ENCODE assay signal across 29 mouse cellular contexts in genomic region chr6:89160051-89160450, GRCm38 (mm10).
DNase-seq lines count a peak whose midpoint lies in the region; ATAC-seq and TF ChIP-seq lines count a peak whose summit lies in the region.
"Had no signal": no experiment of that assay in that cellular context is flagged by ENCODE, and none has a peak within 500 bp of the region (broad histone marks: within the 10 kb centered on the region; RNA-seq: fewer than 3 reads in every experiment).

No protein-coding gene starts in this region.

- no peaks in the 10 kb centered on the region for H3K36me3 ChIP-seq in forebrain, embryonic 10.5 days (replicated peaks)
- no peaks in the 10 kb centered on the region for H3K36me3 ChIP-seq in forebrain, embryonic 15.5 days
- no peaks in the 10 kb centered on the region for H3K36me3 ChIP-seq in hindbrain, embryonic 11.5 days (ENCODE audit: control insufficient read depth, insufficient read depth, low read length)
- H3K36me3 ChIP-seq in hindbrain, embryonic 13.5 days: no peaks in the 10 kb centered on the region
- H3K36me3 ChIP-seq in midbrain, embryonic 11.5 days (ENCODE audit: control insufficient read depth, insufficient read depth, low read length): no peaks in the 10 kb centered on the region
- no peaks in the 10 kb centered on the region for H3K36me3 ChIP-seq in midbrain, postnatal 0 days (ENCODE audit: insufficient read depth, low read length)
- no peaks in the 10 kb centered on the region for H3K36me3 ChIP-seq in thymus, adult 2 months (ENCODE audit: control insufficient read depth, insufficient read depth, low read length)
- H3K36me3 ChIP-seq: embryonic facial prominence, embryonic 12.5 days; G1E; heart, embryonic 12.5 days; intestine, embryonic 15.5 days; limb, embryonic 13.5 days; lung, embryonic 15.5 days; midbrain, embryonic 13.5 days had no signal

- H3K4me1 ChIP-seq in forebrain, embryonic 10.5 days: peaks cover 13% of the 10 kb centered on the region
- no peaks in the 10 kb centered on the region for H3K4me1 ChIP-seq in forebrain, embryonic 15.5 days
- no peaks in the 10 kb centered on the region for H3K4me1 ChIP-seq in hindbrain, embryonic 11.5 days (replicated peaks; ENCODE audit: control insufficient read depth, insufficient read depth, low read length)
- H3K4me1 ChIP-seq in hindbrain, embryonic 13.5 days (replicated peaks): peaks cover 10% of the 10 kb centered on the region
- H3K4me1 ChIP-seq in midbrain, embryonic 11.5 days (ENCODE audit: control insufficient read depth, insufficient read depth, low read length): peaks cover 9% of the 10 kb centered on the region
- H3K4me1 ChIP-seq in midbrain, postnatal 0 days (ENCODE audit: insufficient read depth, low read length): no peaks in the 10 kb centered on the region; the same call in 1 of the 2 replicates
- H3K4me1 ChIP-seq in thymus, adult 2 months (replicated peaks; ENCODE audit: control insufficient read depth, insufficient read depth, low read length): no peaks in the 10 kb centered on the region
- H3K4me1 ChIP-seq: heart, embryonic 12.5 days; intestine, embryonic 15.5 days; lung, embryonic 15.5 days had no signal

- H3K4me3 ChIP-seq in forebrain, embryonic 10.5 days: no peak overlapping the region
- H3K4me3 ChIP-seq in forebrain, embryonic 15.5 days: no peak overlapping the region
- no peak overlapping the region for H3K4me3 ChIP-seq in hindbrain, embryonic 11.5 days (ENCODE audit: low read depth, low read length)
- H3K4me3 ChIP-seq in hindbrain, embryonic 13.5 days: no peak overlapping the region
- H3K4me3 ChIP-seq in midbrain, embryonic 11.5 days (ENCODE audit: low read depth, low read length): no peak overlapping the region
- H3K4me3 ChIP-seq in midbrain, postnatal 0 days (ENCODE audit: low read depth, low read length): no peak overlapping the region
- H3K4me3 ChIP-seq in thymus, adult 2 months (ENCODE audit: control insufficient read depth, insufficient read depth, low read length): no peak overlapping the region
- H3K4me3 ChIP-seq: embryonic facial prominence, embryonic 12.5 days; heart, adult 2 months; heart, embryonic 12.5 days; intestine, embryonic 15.5 days; limb, embryonic 13.5 days; lung, embryonic 15.5 days; midbrain, embryonic 13.5 days had no signal

- peak overlapping the region; percentile 53 for H3K27ac ChIP-seq in forebrain, embryonic 10.5 days
- no peak overlapping the region for H3K27ac ChIP-seq in forebrain, embryonic 15.5 days (replicated peaks)
- no peak overlapping the region for H3K27ac ChIP-seq in hindbrain, embryonic 11.5 days (ENCODE audit: low read depth, low read length)
- H3K27ac ChIP-seq in hindbrain, embryonic 13.5 days: no peak overlapping the region
- H3K27ac ChIP-seq in midbrain, embryonic 11.5 days (ENCODE audit: low read depth, low read length): no peak overlapping the region
- no peak overlapping the region for H3K27ac ChIP-seq in midbrain, postnatal 0 days (ENCODE audit: low read depth, low read length)
- no peak overlapping the region for H3K27ac ChIP-seq in thymus, adult 2 months (ENCODE audit: control insufficient read depth, insufficient read depth, low read length)
- H3K27ac ChIP-seq: embryonic facial prominence, embryonic 12.5 days; heart, adult 2 months; hindbrain, postnatal 0 days; intestine, embryonic 15.5 days; limb, embryonic 13.5 days; lung, embryonic 15.5 days; midbrain, embryonic 13.5 days had no signal

- no peak for TF ChIP-seq CTCF in midbrain, postnatal 0 days (IDR thresholded peaks at IDR 0.05)
- TF ChIP-seq CTCF in thymus, adult 2 months (IDR thresholded peaks at IDR 0.05; ENCODE audit: borderline replicate concordance, control insufficient read depth, extremely low read depth, insufficient read depth, low read length, poor library complexity): no peak

- H3K27me3 ChIP-seq in forebrain, embryonic 10.5 days (ENCODE audit: poor library complexity, severe bottlenecking): no peaks in the 10 kb centered on the region
- H3K27me3 ChIP-seq in forebrain, embryonic 15.5 days: no peaks in the 10 kb centered on the region
- H3K27me3 ChIP-seq in hindbrain, embryonic 11.5 days (ENCODE audit: control insufficient read depth, insufficient read depth, low read length): no peaks in the 10 kb centered on the region
- no peaks in the 10 kb centered on the region for H3K27me3 ChIP-seq in hindbrain, embryonic 13.5 days
- no peaks in the 10 kb centered on the region for H3K27me3 ChIP-seq in midbrain, embryonic 11.5 days (ENCODE audit: control insufficient read depth, insufficient read depth, low read length)
- no peaks in the 10 kb centered on the region for H3K27me3 ChIP-seq in midbrain, postnatal 0 days (ENCODE audit: insufficient read depth, low read length)
- no peaks in the 10 kb centered on the region for H3K27me3 ChIP-seq in thymus, adult 2 months (ENCODE audit: control insufficient read depth, insufficient read depth, low read length)
- H3K27me3 ChIP-seq: embryonic facial prominence, embryonic 12.5 days; intestine, embryonic 15.5 days; limb, embryonic 13.5 days; lung, embryonic 15.5 days; midbrain, embryonic 13.5 days; Patski had no signal

- ATAC-seq in forebrain, embryonic 15.5 days (replicated peaks): no peak
- no peak for ATAC-seq in hindbrain, embryonic 11.5 days (ENCODE audit: low FRiP score)
- ATAC-seq in hindbrain, embryonic 13.5 days (ENCODE audit: low FRiP score): no peak
- no peak for ATAC-seq in midbrain, embryonic 11.5 days (ENCODE audit: low FRiP score)
- no peak for ATAC-seq in midbrain, postnatal 0 days (ENCODE audit: low FRiP score)
- ATAC-seq: forebrain, embryonic 16.5 days; hindbrain, postnatal 0 days; intestine, embryonic 15.5 days; midbrain, embryonic 13.5 days; Patski had no signal

- H3K9me3 ChIP-seq in forebrain, embryonic 10.5 days: peaks cover under 1% of the 10 kb centered on the region; the same call in 1 of the 2 replicates
- H3K9me3 ChIP-seq in forebrain, embryonic 15.5 days: no peaks in the 10 kb centered on the region
- H3K9me3 ChIP-seq in hindbrain, embryonic 11.5 days (ENCODE audit: control insufficient read depth, low read length): no peaks in the 10 kb centered on the region
- no peaks in the 10 kb centered on the region for H3K9me3 ChIP-seq in hindbrain, embryonic 13.5 days
- no peaks in the 10 kb centered on the region for H3K9me3 ChIP-seq in midbrain, embryonic 11.5 days (ENCODE audit: control insufficient read depth, low read length)
- H3K9me3 ChIP-seq in midbrain, postnatal 0 days (ENCODE audit: low read length): no peaks in the 10 kb centered on the region
- H3K9me3 ChIP-seq: embryonic facial prominence, embryonic 12.5 days; G1E; heart, embryonic 12.5 days; intestine, embryonic 15.5 days; lung, embryonic 15.5 days; midbrain, embryonic 13.5 days had no signal

- H3K4me2 ChIP-seq in forebrain, embryonic 15.5 days (replicated peaks): no peak overlapping the region
- no peak overlapping the region for H3K4me2 ChIP-seq in hindbrain, embryonic 11.5 days (replicated peaks; ENCODE audit: low read depth, low read length)
- H3K4me2 ChIP-seq in hindbrain, embryonic 13.5 days: no peak overlapping the region
- no peak overlapping the region for H3K4me2 ChIP-seq in midbrain, embryonic 11.5 days
- no peak overlapping the region for H3K4me2 ChIP-seq in midbrain, postnatal 0 days (ENCODE audit: low read depth, low read length, poor library complexity, severe bottlenecking)
- H3K4me2 ChIP-seq: embryonic facial prominence, embryonic 12.5 days; heart, embryonic 12.5 days; intestine, embryonic 15.5 days; limb, embryonic 13.5 days; liver, embryonic 11.5 days; lung, embryonic 15.5 days; midbrain, embryonic 13.5 days had no signal

- H3K9ac ChIP-seq in forebrain, embryonic 15.5 days (replicated peaks): no peak overlapping the region
- no peak overlapping the region for H3K9ac ChIP-seq in hindbrain, embryonic 11.5 days (ENCODE audit: low read depth, low read length)
- H3K9ac ChIP-seq in hindbrain, embryonic 13.5 days: no peak overlapping the region
- no peak overlapping the region for H3K9ac ChIP-seq in midbrain, embryonic 11.5 days (ENCODE audit: low read length)
- no peak overlapping the region for H3K9ac ChIP-seq in midbrain, postnatal 0 days (replicated peaks; ENCODE audit: low read length, poor library complexity, severe bottlenecking)
- H3K9ac ChIP-seq: embryonic facial prominence, embryonic 12.5 days; heart, embryonic 12.5 days; intestine, embryonic 15.5 days; limb, embryonic 13.5 days; lung, embryonic 15.5 days; midbrain, embryonic 13.5 days had no signal

- no peak for TF ChIP-seq POLR2A in thymus, adult 2 months (IDR thresholded peaks at IDR 0.05; ENCODE audit: control insufficient read depth, extremely low read depth, insufficient read depth, low read length, poor library complexity)

- no peak for DNase-seq in forebrain, embryonic 10.5 days (ENCODE audit: extremely low spot score, low spot score)
- DNase-seq in hindbrain, embryonic 11.5 days (ENCODE audit: low spot score): peak; percentile 17
- peak; percentile 86 for DNase-seq in midbrain, embryonic 11.5 days (ENCODE audit: low spot score, missing footprints)
- DNase-seq in midbrain, postnatal 0 days (ENCODE audit: low spot score): no peak
- DNase-seq in Muller cell, postnatal 12 days (ENCODE audit: inconsistent ontology term): peak; percentile 1
- DNase-seq in thymus, adult 2 months: no peak
- DNase-seq: adrenal gland, postnatal 10 days; cerebellum, adult 11-12 months; cerebellum, adult 9-11 months; embryo, embryonic 11 days; gastrocnemius, postnatal 25 days; heart, adult 2 months; heart, postnatal 4 days; kidney, adult 2 months; kidney, postnatal 36 days; thymus, postnatal 36 days had no signal

- WGBS in forebrain, embryonic 10.5 days: 54% methylated on average over 7 of the region's 7 CpGs
- 29% methylated on average over 7 of the region's 7 CpGs for WGBS in forebrain, embryonic 15.5 days
- 49% methylated on average over 7 of the region's 7 CpGs for WGBS in hindbrain, embryonic 11.5 days
- WGBS in hindbrain, embryonic 13.5 days: 34% methylated on average over 7 of the region's 7 CpGs
- WGBS in midbrain, embryonic 11.5 days: 29% methylated on average over 7 of the region's 7 CpGs
- 21% methylated on average over 7 of the region's 7 CpGs for WGBS in midbrain, postnatal 0 days
- WGBS in thymus, adult 2 months: 87% methylated on average over 7 of the region's 7 CpGs

Comparison
In these comparisons a context has a peak if more than half of its experiments do, and no peak if none do; other contexts are left out.
1. DNase-seq: peak in hindbrain, embryonic 11.5 days (single experiment), midbrain, embryonic 11.5 days (single experiment) and Muller cell, postnatal 12 days (single experiment); none in forebrain, embryonic 10.5 days (single experiment), midbrain, postnatal 0 days (single experiment) and thymus, adult 2 months (single experiment).